Mouse (Mus musculus) inflammation-experienced regulatory T-cells, adult 6 months (primary cell): Measurements from ENCODE around the gene Fetub. TPM values are rescaled to one million over a fixed set of nuclear protein-coding genes. Genes with fewer than 3 reads are reported as not detected.
A peak's percentile ranks its signal among the peaks of the same experiment; 100 is the strongest.
"Not testable (repeated sequence)": the region's sequence is repeated elsewhere in the genome, so short reads cannot be mapped to it uniquely, and the experiment has no call there.

Experiments used
- ATAC-seq: one replicate; pipeline ENCODE4 v1.8.0; 2017
- polyA plus RNA-seq, 3 experiments: library from polyadenylated mRNA; unstranded; fragments of 100-300 nt; shearing (Covaris generic); gene quantifications; one replicate each; pipeline ENCODE4 v1.2.1; 2017

Gene Fetub
- polyA plus RNA-seq, 3 experiments from 2014 or later: 0.91 TPM; not detected in 2

GRCm38 (mm10) chr16:22911986-22912385 is 6.1 kb upstream of the Fetub start:
- ATAC-seq: no peak

- ATAC-seq: no peak
Observed at GRCm38 (mm10) chr16:22912886-22913285, 5.2 kb upstream of the Fetub start.

- no peak for ATAC-seq
Observed at GRCm38 (mm10) chr16:22914276-22914675, 3.9 kb upstream of the Fetub start.

- no peak for ATAC-seq
Observed at GRCm38 (mm10) chr16:22918664-22919312, 654 bp downstream of the Fetub start.

- peak; percentile 21 for ATAC-seq
Observed at GRCm38 (mm10) chr16:22919971-22920854, 2.1 kb downstream of the Fetub start.

- ATAC-seq: no peak
Observed at GRCm38 (mm10) chr16:22921761-22922160, 3.6 kb downstream of the Fetub start.

GRCm38 (mm10) chr16:22922433-22922832 is 4.3 kb downstream of the Fetub start:
- ATAC-seq: no peak

GRCm38 (mm10) chr16:22929575-22929974 is 11.4 kb downstream of the Fetub start:
- no peak for ATAC-seq

- ATAC-seq: no peak
Observed at GRCm38 (mm10) chr16:22931431-22932200, 13.5 kb downstream of the Fetub start.

GRCm38 (mm10) chr16:22937631-22938030 is 19.5 kb downstream of the Fetub start:
- ATAC-seq: no peak

- no peak for ATAC-seq
Observed at GRCm38 (mm10) chr16:22938541-22938940, 20.4 kb downstream of the Fetub start.

- no peak for ATAC-seq
Observed at GRCm38 (mm10) chr16:22939120-22939695, 21.1 kb downstream of the Fetub start.

GRCm38 (mm10) chr16:22941825-22942476 is 23.8 kb downstream of the Fetub start:
- ATAC-seq: not testable (repeated sequence)

GRCm38 (mm10) chr16:22947371-22947770 is 29.2 kb downstream of the Fetub start:
- ATAC-seq: no peak

- no peak for ATAC-seq
Observed at GRCm38 (mm10) chr16:22950840-22951395, 32.8 kb downstream of the Fetub start, which contains the start of gene Hrg. Gene Hrg, plus strand, starts transcription at chr16:22951072.

GRCm38 (mm10) chr16:22953069-22953468 is 34.9 kb downstream of the Fetub start:
- ATAC-seq: no peak

GRCm38 (mm10) chr16:22955397-22956084 is 37.4 kb downstream of the Fetub start:
- ATAC-seq: no peak

- no peak for ATAC-seq
Observed at GRCm38 (mm10) chr16:22956085-22956439, 37.9 kb downstream of the Fetub start.

GRCm38 (mm10) chr16:22961073-22961472 is 42.9 kb downstream of the Fetub start:
- ATAC-seq: no peak

GRCm38 (mm10) chr16:22962256-22962655 is 44.1 kb downstream of the Fetub start:
- ATAC-seq: no peak

- no peak for ATAC-seq
Observed at GRCm38 (mm10) chr16:22963293-22963692, 45.2 kb downstream of the Fetub start.
